Mouse (Mus musculus) spleen, postnatal 36 days (tissue): Measurements from ENCODE around the gene Cmtm6.

ENCODE experiments used
- DNase-seq, 2 experiments: peaks; one replicate each; pipeline ENCODE4 v3.0.0; 2022; ENCODE audit warnings: low spot score in 2 of 2, mixed read lengths in 1 of 2

The Cmtm6 gene

DNA sequence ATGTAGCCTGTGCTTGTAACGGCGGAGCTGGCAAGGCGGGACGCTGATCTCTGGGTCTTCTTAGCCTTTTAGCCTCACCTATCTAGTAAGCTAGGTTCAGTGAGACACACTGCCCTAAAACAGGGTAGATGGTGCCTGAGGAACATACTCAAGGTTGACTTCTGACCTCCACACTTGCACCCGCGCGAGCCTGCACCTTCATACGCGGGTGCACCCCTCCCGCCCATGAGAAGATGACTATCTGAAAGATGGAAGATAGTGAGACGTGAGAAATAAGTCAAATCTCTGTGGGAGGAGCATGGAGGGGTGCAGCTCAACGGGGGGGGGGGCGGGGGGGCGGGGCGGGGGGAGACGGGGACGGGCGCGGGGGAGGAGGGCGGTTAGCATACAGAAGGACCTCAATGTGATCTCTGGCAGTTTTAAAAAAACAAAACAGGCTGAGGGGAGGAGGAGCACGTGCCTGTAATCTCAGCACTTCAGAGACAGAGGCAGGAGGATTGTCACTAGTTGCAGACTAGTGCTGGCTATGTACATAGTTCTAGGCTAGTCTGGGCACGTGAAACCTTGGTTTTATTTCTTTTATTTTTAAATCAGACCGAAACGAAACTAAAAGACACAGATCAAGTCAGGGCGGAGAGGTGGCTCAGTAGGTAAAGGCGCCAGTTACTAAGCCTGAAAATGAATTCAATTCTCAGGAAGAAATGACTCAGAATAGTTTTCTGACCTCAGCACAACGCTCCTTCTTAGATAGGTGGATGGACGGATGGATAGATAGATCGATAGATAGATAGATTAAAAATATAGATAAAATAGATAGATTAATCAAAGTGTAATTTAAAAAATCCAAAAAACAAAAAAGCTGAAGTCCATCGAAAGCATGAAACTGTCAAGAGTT, 758 bp upstream of the Cmtm6 start:
- DNase-seq, result peak; percentile 36 to 40

- DNase-seq, result peak; percentile 47 to 60
These were observed 1.2 kb downstream of the Cmtm6 start for GRCm38 (mm10) chr9:114731871-114732682.

DNA sequence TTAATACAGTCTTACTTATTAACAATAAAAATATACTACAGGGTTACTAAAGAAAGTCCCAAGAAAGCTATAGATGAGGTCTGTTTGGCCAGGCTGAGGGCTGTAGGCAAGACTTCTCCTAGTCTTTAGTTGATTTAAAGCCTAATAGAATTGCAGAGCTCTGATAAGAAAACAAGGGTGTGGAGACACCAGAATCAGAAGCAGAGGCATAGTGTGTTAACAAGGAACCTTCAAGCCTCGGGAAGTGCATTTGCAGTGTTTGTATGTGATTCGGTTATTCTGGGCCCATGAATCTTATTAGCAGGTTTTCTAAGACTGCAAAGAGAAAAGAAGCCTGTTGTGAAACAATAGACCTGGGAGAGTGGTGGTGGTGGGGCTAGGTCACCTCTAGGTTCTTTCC, 2.3 kb downstream of the Cmtm6 start:
- DNase-seq, result no peak

DNA sequence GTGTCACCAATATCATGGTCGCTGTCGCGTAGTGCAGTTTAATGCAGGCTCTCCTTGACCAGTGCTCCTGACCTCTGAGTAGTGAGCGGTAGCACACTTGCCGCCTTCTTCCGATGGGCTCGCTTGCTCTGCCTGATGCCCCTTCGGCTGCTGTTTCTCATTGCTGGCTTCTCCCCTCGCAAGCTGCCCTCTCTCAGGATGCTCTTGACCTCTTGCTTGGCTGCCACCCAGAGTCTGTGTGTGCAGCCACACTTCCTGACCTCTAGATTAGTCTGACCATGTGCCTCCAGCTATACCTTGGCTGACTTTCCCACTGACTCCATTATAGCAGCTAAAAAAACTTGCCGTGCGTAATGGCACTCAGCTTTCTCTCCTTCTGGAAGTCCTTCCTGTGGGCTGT, 5.5 kb downstream of the Cmtm6 start:
- no peak for DNase-seq

GRCm38 (mm10) chr9:114740336-114740735, 9.4 kb downstream of the Cmtm6 start:
- DNase-seq, result no peak

DNA sequence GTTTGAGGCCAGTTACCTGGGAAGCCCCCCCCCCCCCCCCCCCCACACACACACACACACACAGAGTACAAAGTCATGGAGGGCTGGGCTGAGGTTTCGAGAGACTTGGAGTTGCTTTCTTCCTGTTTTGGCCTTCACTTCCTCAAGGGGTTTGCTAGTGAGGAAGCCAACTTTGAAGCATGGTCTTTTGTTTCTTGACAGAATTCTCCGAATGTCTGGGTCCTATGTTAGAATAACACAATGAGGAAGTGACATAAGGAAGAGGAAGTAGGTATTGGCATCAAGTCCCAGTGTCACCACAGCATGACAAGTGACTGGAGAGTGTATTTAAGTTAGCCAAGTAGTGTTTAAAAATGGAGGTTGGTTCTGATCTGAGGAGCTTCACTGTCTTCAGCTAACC, 11.8 kb downstream of the Cmtm6 start:
- DNase-seq, result peak; percentile 70 to 82

DNA sequence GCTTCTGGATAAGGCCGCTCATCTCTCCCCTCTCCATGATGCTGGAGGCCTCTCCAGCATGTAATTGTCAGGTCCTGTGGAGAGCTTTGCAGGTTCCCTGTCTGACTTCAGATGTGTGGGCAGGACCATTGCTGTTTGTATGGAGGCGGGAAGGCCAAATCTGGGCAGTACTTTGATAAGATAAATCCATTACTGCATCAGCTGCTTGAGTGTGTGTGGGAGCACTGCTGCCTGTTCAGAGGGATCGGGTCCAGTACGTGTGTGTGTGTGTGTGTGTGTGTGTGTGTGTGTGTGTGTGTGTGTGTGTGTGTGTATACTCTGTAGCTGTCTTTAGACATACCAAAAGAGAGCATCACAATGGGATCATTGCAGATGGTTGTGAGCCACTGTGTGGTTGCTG, 14.2 kb downstream of the Cmtm6 start:
- no peak for DNase-seq

- DNase-seq, result no peak
These were observed 14.7 kb downstream of the Cmtm6 start for GRCm38 (mm10) chr9:114745654-114746053.

GRCm38 (mm10) chr9:114747012-114747411, 16.1 kb downstream of the Cmtm6 start:
- no peak for DNase-seq

- no peak for DNase-seq
These were observed 16.6 kb downstream of the Cmtm6 start for GRCm38 (mm10) chr9:114747466-114747865.

DNA sequence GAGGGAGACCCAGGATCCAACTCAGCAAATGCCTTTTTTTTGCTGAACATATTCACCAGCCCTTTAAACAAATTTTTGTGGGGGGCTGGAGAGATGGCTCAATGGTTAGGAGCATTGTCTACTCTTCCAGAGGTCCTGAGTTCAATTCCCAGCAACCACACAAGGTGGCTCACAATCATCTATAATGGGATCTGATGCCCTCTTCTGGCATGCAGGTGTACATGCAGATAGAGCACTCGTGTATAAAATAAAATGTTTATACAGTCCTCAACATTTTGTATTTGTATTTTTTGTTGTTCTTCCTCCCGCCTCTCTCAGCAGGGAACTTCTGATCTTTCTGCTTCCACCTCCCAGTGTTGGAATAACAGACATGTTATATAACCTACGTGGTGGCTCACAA, 20.7 kb downstream of the Cmtm6 start:
- DNase-seq, result no peak

- peak; percentile 75 to 81 for DNase-seq
These were observed 21.4 kb downstream of the Cmtm6 start for GRCm38 (mm10) chr9:114752311-114752710.

DNA sequence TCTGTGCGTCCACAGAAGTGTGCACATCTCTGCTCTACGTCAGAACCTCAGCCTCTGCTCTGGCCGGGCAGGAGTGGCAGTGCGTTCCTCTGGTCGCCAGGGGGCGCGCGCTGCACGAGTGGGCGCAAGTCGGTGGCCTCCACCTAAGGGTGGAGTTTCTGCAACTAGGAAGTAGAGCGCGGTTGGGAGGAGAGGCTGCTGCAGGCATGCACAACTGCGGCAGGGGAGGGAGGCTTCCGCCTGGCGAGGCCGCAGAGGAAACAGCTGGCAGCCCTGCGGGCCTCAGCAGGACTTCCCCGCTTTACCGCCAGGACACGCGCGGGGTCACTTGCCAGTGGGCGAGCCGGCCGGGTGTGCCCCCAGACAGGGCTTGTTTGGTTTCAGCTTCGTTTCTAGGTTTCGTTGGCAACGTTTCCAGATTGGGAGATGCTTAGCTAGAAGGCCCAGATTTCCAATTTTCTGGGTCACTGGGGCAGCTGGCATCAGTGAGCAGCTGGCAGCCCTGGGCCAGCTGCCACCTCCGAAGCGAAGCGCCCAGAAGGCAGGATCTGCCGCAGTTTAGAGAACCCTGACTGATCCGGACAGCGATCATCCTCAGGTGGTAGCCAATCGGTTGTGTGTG, 22.1 kb downstream of the Cmtm6 start:
- DNase-seq, result peak; percentile 96 to 97

- DNase-seq, result no peak
These were observed 27.4 kb downstream of the Cmtm6 start for GRCm38 (mm10) chr9:114758272-114758671.

GRCm38 (mm10) chr9:114758801-114759200, 27.9 kb downstream of the Cmtm6 start:
- DNase-seq, result no peak

GRCm38 (mm10) chr9:114759886-114760285, 29.0 kb downstream of the Cmtm6 start:
- no peak for DNase-seq

- no peak for DNase-seq
These were observed 29.4 kb downstream of the Cmtm6 start for GRCm38 (mm10) chr9:114760353-114760752.

- DNase-seq, result no peak
These were observed 30.9 kb downstream of the Cmtm6 start for GRCm38 (mm10) chr9:114761848-114762247.

- peak in 1 of 2 experiments; percentile 38 for DNase-seq
These were observed 32.4 kb downstream of the Cmtm6 start for GRCm38 (mm10) chr9:114763341-114763740.

GRCm38 (mm10) chr9:114767030-114767429, 36.1 kb downstream of the Cmtm6 start:
- DNase-seq, result no peak

GRCm38 (mm10) chr9:114767507-114767906, 36.6 kb downstream of the Cmtm6 start:
- no peak for DNase-seq

DNA sequence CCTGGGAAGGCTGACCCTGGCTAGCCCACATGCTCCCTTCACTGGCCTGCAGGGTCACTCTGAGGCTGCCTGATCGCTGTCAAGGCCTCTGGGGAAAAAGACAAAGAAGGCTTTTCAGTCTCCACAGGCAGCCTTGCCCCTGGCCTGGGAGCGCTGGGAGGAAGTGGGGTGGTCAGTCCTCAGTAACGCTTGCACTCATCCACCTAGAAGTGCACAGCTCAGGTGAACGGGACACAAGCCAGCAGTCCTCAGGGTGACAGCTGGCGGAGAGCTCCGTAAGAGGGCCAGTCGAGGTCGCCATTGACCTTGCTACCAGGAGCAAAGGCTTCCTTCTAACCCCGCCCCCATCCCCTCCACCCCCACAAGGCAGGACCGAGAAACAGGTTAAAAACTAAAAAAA, 37.1 kb downstream of the Cmtm6 start:
- no peak for DNase-seq
